Mouse (Mus musculus) ES-Bruce4 (cell line): ENCODE data around the gene Mcm8. TPM values are rescaled to one million over a fixed set of nuclear protein-coding genes. Genes with fewer than 3 reads are reported as not detected.

Source experiments
- H3K27ac ChIP-seq: 2 replicates; pipeline ENCODE4 v1.5.1; 2012; ENCODE audit warnings: low read length, inconsistent platforms; ENCODE audit not compliant: insufficient read depth
- H3K27me3 ChIP-seq: 2 replicates; pipeline ENCODE4 v1.6.1; 2012; ENCODE audit warnings: mild to moderate bottlenecking, low read length, inconsistent platforms; ENCODE audit not compliant: control insufficient read depth, poor library complexity, insufficient read depth, severe bottlenecking
- H3K36me3 ChIP-seq: 2 replicates; pipeline ENCODE4 v1.6.1; 2012; ENCODE audit warnings: inconsistent platforms, mild to moderate bottlenecking, low read length, moderate library complexity; ENCODE audit not compliant: control insufficient read depth, poor library complexity, insufficient read depth, severe bottlenecking
- H3K4me1 ChIP-seq: one replicate; pipeline ENCODE4 v1.8.1; 2011; ENCODE audit warnings: low read length; ENCODE audit not compliant: control insufficient read depth, insufficient read depth
- H3K4me3 ChIP-seq: 2 replicates; pipeline ENCODE4 v1.5.1; 2011; ENCODE audit warnings: low read depth, mild to moderate bottlenecking, low read length
- H3K9ac ChIP-seq: 2 replicates; pipeline ENCODE4 v1.6.1; 2012; ENCODE audit warnings: low read depth, mild to moderate bottlenecking, inconsistent platforms; ENCODE audit not compliant: poor library complexity, severe bottlenecking
- H3K9me3 ChIP-seq: replicated peaks from 2 replicates; pipeline ENCODE4 v1.6.1; 2012; ENCODE audit warnings: mild to moderate bottlenecking, low read length, inconsistent platforms; ENCODE audit not compliant: control insufficient read depth, poor library complexity, insufficient read depth, severe bottlenecking
- CTCF ChIP-seq: IDR thresholded peaks from one replicate; pipeline ENCODE4 v1.8.1; 2011; ENCODE audit warnings: low read depth, low read length
- EP300 ChIP-seq: IDR thresholded peaks from 2 replicates; pipeline ENCODE4 v1.6.1; 2011; ENCODE audit warnings: low read depth, low read length; ENCODE audit not compliant: insufficient read depth
- POLR2A ChIP-seq: IDR thresholded peaks from one replicate; pipeline ENCODE4 v1.8.1; 2011; ENCODE audit warnings: low read length; ENCODE audit not compliant: insufficient read depth
- polyA plus RNA-seq: library from polyadenylated mRNA; stranded (reverse); fragments of >200 nt; gene quantifications from 2 replicates; pipeline ENCODE4 v1.2.4, GENCODE M21; 2011; ENCODE audit warnings: low read depth; ENCODE audit not compliant: missing spikeins, insufficient read depth, insufficient read length

Gene Mcm8
- polyA plus RNA-seq, 1 experiment: 42.0 TPM

DNA sequence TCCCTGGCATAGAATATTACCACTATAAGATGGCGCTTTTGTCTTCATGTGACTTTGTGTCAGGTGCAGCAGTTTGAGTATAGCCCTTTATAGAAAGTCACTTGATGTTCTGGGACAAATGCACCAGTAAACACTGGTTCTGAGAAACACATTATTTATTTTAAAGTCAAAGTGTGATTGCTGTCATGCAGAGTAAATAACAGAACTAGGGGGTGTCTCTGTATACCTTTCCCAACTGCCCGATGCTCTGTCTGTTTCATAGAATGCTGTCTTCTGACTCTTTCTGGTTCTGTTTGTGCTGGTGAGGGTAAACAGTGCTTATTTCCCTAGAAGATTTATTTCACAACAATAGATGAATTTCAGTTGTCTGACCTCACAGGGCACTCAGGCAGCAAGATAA is 47.4 kb downstream of the Mcm8 start:
- TF ChIP-seq POLR2A: no peak
- no peak for TF ChIP-seq CTCF
- TF ChIP-seq EP300: no peak
- no peaks in the 10 kb centered on the region for H3K27me3 ChIP-seq

DNA sequence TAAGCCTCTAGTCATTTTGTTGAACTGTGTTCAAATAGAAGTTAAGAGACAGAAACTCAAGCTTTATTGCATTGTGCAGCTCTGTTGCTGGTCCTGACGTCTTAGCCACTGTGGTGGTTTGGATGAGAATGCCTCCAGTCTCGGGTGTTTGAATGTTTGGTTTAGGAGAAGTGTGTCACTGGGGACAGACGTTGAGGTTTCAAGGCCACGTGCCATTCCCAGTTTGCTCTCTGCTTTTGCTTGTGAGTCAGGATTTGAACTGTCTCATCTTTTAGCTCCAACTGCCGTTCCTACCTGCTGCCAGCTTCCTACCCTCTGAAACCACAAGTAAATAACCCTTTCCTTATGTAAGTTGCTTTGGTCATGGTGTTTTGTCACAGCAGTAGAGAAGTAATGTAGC is 51.6 kb downstream of the Mcm8 start:
- H3K9ac ChIP-seq: no peak overlapping the region
- no peaks in the 10 kb centered on the region for H3K4me1 ChIP-seq
- H3K9me3 ChIP-seq: no peaks in the 10 kb centered on the region
- peaks cover 5% of the 10 kb centered on the region for H3K36me3 ChIP-seq
- TF ChIP-seq CTCF (no peak), EP300 (no peak)
- no peak overlapping the region for H3K4me3 ChIP-seq
- H3K27me3 ChIP-seq: no peaks in the 10 kb centered on the region
- no peak overlapping the region for H3K27ac ChIP-seq

More for the DNA sequence above, 47.4 kb downstream of the Mcm8 start:
- Histone ChIP-seq H3K27ac (no peak overlapping the region), H3K9ac (no peak overlapping the region), H3K4me3 (no peak overlapping the region), H3K9me3 (no peaks in the 10 kb centered on the region), H3K4me1 (no peaks in the 10 kb centered on the region), H3K36me3 (peaks cover 5% of the 10 kb centered on the region)

DNA sequence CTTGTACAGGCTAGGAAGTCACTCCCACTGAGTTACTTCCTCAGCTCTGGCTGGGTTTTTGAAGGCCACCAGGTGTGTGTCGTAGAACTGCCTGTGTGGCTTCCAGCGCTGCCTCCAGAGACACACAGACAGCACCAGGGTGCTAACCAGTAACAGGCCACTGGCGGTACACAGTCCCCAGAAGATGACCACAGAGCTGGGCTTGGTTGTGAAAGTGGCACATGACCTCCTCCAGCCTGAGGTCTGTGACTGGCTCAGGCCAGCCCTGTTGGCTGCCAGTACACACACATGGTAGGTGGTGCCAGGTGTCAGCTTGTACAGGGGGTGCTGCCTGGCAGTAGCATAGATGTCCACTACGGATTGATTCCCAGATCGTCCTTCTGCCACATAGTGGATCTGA is 53.7 kb downstream of the Mcm8 start:
- H3K27me3 ChIP-seq: no peaks in the 10 kb centered on the region
- TF ChIP-seq POLR2A: no peak
- TF ChIP-seq CTCF: no peak
- TF ChIP-seq EP300: no peak
- H3K4me3 ChIP-seq: no peak overlapping the region
- H3K27ac ChIP-seq: no peak overlapping the region
- H3K4me1 ChIP-seq: no peaks in the 10 kb centered on the region
- H3K9ac ChIP-seq: no peak overlapping the region
- H3K36me3 ChIP-seq: peaks cover 5% of the 10 kb centered on the region
- no peaks in the 10 kb centered on the region for H3K9me3 ChIP-seq

DNA sequence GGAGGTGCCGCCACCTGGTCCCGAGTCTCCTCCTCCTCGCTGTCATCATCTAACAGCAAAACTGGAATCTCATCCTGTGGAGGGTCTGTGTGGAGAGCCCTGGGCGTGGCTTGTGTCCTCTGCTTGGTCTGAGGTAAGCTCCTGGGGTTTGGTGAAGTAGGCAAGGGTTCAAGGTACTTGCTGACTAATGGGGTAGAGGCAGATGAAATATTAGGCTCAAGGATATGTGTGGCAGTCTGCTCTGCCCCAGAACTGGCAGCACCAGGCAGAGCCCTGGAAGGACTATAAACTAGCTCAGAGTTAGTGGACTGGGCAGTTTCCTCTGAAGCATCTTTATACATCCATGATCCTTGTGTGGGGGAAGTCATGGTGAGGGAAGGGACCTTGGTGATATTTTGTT is 54.3 kb downstream of the Mcm8 start:
- TF ChIP-seq CTCF (no peak), EP300 (no peak), POLR2A (no peak)
- Histone ChIP-seq H3K4me3 (no peak overlapping the region), H3K9ac (no peak overlapping the region), H3K4me1 (no peaks in the 10 kb centered on the region), H3K27me3 (no peaks in the 10 kb centered on the region), H3K36me3 (peaks cover 5% of the 10 kb centered on the region), H3K9me3 (no peaks in the 10 kb centered on the region), H3K27ac (no peak overlapping the region)

DNA sequence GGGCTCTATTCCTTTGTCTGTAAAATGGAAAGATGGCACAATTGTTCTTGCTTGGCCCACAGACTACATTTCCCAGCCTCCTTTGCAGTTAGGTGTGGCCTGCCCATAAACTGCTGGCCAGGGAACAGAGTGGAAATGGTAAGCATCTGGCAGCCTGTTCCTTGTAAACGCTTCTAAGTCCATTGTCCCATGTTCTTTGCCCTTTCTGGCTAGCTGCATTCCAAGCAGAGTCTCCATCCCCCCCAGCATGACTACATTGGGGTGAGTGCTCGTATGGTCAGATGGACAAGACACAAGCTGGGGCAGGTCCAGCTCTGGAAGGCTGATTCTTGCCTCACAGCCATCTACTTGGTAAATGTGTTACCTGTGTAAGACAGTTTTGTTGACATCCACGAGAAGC is 55.7 kb downstream of the Mcm8 start:
- Histone ChIP-seq H3K9ac (no peak overlapping the region), H3K27ac (no peak overlapping the region), H3K27me3 (no peaks in the 10 kb centered on the region), H3K9me3 (no peaks in the 10 kb centered on the region), H3K36me3 (0 out of 2 replicates have a peak, but pooled peaks cover 2% of the 10 kb centered on the region), H3K4me1 (no peaks in the 10 kb centered on the region), H3K4me3 (no peak overlapping the region)
- TF ChIP-seq EP300 (no peak), CTCF (no peak), POLR2A (no peak)

DNA sequence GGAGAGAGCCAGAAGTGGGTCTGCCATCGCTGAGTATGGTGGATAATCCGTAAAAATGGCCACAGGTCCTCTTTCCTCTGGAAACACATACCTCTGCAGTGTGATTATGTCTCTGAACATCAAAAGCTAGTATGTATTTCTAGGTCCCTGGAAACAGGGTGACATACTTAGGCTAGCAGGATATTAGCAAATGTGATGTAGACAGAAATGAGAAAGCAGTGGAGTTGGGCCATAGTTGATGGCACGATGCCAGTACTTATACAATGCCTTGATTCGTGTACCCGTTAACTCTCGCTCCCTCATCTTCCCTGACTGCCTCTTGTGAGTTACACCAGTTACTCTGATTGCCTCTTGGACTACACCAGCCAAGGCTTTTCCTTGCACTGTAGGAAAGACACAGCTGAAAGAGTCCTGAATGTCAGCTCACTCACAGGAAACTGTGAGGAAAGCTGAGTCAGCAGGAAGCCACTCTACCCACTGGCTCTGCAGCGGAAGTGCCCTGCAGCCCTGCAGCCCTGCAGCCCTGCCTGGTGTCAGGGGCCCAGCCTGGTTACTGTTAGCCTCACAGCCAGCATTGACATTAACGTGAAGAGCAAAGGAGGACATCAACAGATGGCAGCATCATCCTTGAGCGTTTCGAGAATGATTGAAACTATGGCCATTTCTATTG is 57.9 kb downstream of the Mcm8 start:
- no peaks in the 10 kb centered on the region for H3K27me3 ChIP-seq
- no peak overlapping the region for H3K27ac ChIP-seq
- H3K36me3 ChIP-seq: no peaks in the 10 kb centered on the region
- H3K4me1 ChIP-seq: no peaks in the 10 kb centered on the region
- TF ChIP-seq POLR2A: no peak
- no peak for TF ChIP-seq CTCF
- TF ChIP-seq EP300: no peak
- no peak overlapping the region for H3K9ac ChIP-seq
- no peaks in the 10 kb centered on the region for H3K9me3 ChIP-seq
- H3K4me3 ChIP-seq: no peak overlapping the region
